Mouse (Mus musculus) forebrain, embryonic 12.5 days (tissue): ENCODE measurements around the gene Tchp. TPM values are rescaled to one million over a fixed set of nuclear protein-coding genes. Genes with fewer than 3 reads are reported as not detected.

Source experiments
- ATAC-seq: fragments of 200-750 bp; cut with Nextera tagmentation; 2 replicates; pipeline ENCODE4 v1.8.0; 2017; ENCODE audit warnings: moderate TSS enrichment; ENCODE audit not compliant: low FRiP score
- H3K27ac ChIP-seq: fragments of 300-500 bp; sonication (generic); 2 replicates; pipeline ENCODE4 v1.5.1; 2016; ENCODE audit warnings: mild to moderate bottlenecking
- H3K27me3 ChIP-seq: fragments of 300-500 bp; sonication (generic); 2 replicates; pipeline ENCODE4 v1.6.1; 2016; ENCODE audit warnings: mild to moderate bottlenecking
- H3K36me3 ChIP-seq: fragments of 300-500 bp; sonication (generic); replicated peaks from 2 replicates; pipeline ENCODE4 v1.6.1; 2016; ENCODE audit warnings: mild to moderate bottlenecking
- H3K4me1 ChIP-seq: fragments of 300-500 bp; sonication (generic); 2 replicates; pipeline ENCODE4 v1.6.1; 2016
- H3K4me2 ChIP-seq: fragments of 300-500 bp; sonication (generic); 2 replicates; pipeline ENCODE4 v1.6.1; 2016; ENCODE audit warnings: mild to moderate bottlenecking, moderate library complexity
- H3K4me3 ChIP-seq: fragments of 300-500 bp; sonication (generic); replicated peaks from 2 replicates; pipeline ENCODE4 v1.5.1; 2016; ENCODE audit warnings: mild to moderate bottlenecking
- H3K9ac ChIP-seq: fragments of 300-500 bp; sonication (generic); 2 replicates; pipeline ENCODE4 v1.6.1; 2016; ENCODE audit warnings: mild to moderate bottlenecking
- H3K9me3 ChIP-seq: fragments of 300-500 bp; sonication (generic); 2 replicates; pipeline ENCODE4 v1.6.1; 2016
- WGBS: fragments of 180-500 bp; shearing (Covaris S2); methylation state at CpG from one replicate; pipeline ENCODE4 v1.1.7; 2016; 5-methylcytosine and 5-hydroxymethylcytosine counted together
- polyA plus RNA-seq: library from polyadenylated mRNA; unstranded; fragments of >200 nt; fragmentation: Nextera tagmentation; extraction: Ambion mirVana; gene quantifications from 2 replicates; pipeline ENCODE4 v1.2.1, GENCODE M21; 2016

The Tchp gene
- polyA plus RNA-seq, 1 experiment from 2014 or later: 24.6 TPM

- Histone ChIP-seq H3K27me3 (no peaks in the 10 kb centered on the region), H3K9ac (no peak overlapping the region), H3K4me2 (no peak overlapping the region), H3K27ac (no peak overlapping the region), H3K4me3 (no peak overlapping the region), H3K4me1 (no peaks in the 10 kb centered on the region), H3K9me3 (no peaks in the 10 kb centered on the region), H3K36me3 (peaks cover 73% of the 10 kb centered on the region)
- 94% methylated on average over 5 of the region's 5 CpGs for WGBS
- ATAC-seq: no peak
Observed at GRCm38 (mm10) chr5:114745581-114745980, 38.0 kb downstream of the Tchp start.

DNA sequence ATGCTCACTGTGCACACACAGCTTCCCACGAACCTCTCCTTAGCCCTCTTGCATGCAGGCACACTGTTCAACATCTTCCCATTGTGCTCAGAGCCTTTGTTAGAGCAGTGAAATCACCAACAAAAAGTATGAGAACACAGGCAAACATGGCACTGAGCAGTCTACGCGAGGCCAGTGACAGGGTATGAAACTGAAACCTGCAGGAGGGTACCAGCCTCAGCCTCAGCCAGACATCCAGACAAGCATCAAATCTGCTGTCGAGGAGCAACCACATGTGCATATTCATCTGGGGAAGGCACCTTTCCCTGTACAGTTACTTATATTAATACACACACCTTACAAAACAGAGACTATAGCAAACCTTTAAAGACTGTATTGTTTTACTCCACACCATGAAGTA lies 39.3 kb downstream of the Tchp start:
- Histone ChIP-seq H3K9me3 (no peaks in the 10 kb centered on the region), H3K27me3 (no peaks in the 10 kb centered on the region), H3K4me1 (no peaks in the 10 kb centered on the region), H3K4me2 (no peak overlapping the region), H3K9ac (no peak overlapping the region), H3K27ac (no peak overlapping the region), H3K4me3 (no peak overlapping the region), H3K36me3 (peaks cover 79% of the 10 kb centered on the region)
- WGBS: 87% methylated on average over 4 of the region's 4 CpGs
- no peak for ATAC-seq

- WGBS: 96% methylated on average over 5 of the region's 5 CpGs
- H3K27me3 ChIP-seq: no peaks in the 10 kb centered on the region
- H3K9ac ChIP-seq: no peak overlapping the region
- no peaks in the 10 kb centered on the region for H3K9me3 ChIP-seq
- no peaks in the 10 kb centered on the region for H3K4me1 ChIP-seq
- H3K36me3 ChIP-seq: peaks cover 79% of the 10 kb centered on the region
- no peak overlapping the region for H3K27ac ChIP-seq
- no peak overlapping the region for H3K4me2 ChIP-seq
- no peak for ATAC-seq
- no peak overlapping the region for H3K4me3 ChIP-seq
Observed at GRCm38 (mm10) chr5:114747521-114747920, 40.0 kb downstream of the Tchp start.

- H3K9me3 ChIP-seq: no peaks in the 10 kb centered on the region
- H3K4me3 ChIP-seq: no peak overlapping the region
- H3K27me3 ChIP-seq: no peaks in the 10 kb centered on the region
- H3K36me3 ChIP-seq: peaks cover 76% of the 10 kb centered on the region
- no peaks in the 10 kb centered on the region for H3K4me1 ChIP-seq
- 86% methylated on average over 10 of the region's 10 CpGs for WGBS
- no peak overlapping the region for H3K27ac ChIP-seq
- no peak for ATAC-seq
- no peak overlapping the region for H3K4me2 ChIP-seq
- H3K9ac ChIP-seq: no peak overlapping the region
Observed at GRCm38 (mm10) chr5:114750325-114750724, 42.8 kb downstream of the Tchp start.

- peaks cover 77% of the 10 kb centered on the region for H3K36me3 ChIP-seq
- no peak for ATAC-seq
- no peak overlapping the region for H3K27ac ChIP-seq
- H3K4me1 ChIP-seq: no peaks in the 10 kb centered on the region
- no peaks in the 10 kb centered on the region for H3K9me3 ChIP-seq
- WGBS: 90% methylated on average over 10 of the region's 10 CpGs
- H3K4me2 ChIP-seq: no peak overlapping the region
- no peaks in the 10 kb centered on the region for H3K27me3 ChIP-seq
- no peak overlapping the region for H3K4me3 ChIP-seq
- H3K9ac ChIP-seq: no peak overlapping the region
Observed at GRCm38 (mm10) chr5:114752397-114752796, 44.8 kb downstream of the Tchp start.

DNA sequence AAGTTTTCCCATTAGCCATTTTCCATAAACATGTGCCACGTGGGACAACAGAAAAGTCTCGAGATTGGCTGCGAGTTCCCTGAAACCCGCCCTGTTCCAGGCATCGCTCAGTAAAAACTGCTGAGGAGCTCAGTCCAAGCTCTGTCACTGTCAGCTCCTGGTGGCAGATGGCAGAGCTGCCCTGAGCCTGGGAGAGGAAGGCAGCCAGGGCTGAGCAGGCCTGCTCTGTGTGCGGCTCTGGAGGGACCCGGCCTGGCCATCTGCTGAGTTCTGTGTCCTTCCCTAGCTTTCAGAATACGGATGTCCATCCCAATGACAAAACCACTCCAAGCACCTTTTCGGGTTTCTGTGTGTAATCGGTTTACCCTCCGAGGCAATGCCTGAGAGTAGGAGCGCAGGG lies 45.8 kb downstream of the Tchp start:
- H3K36me3 ChIP-seq: peaks cover 70% of the 10 kb centered on the region
- no peak for ATAC-seq
- H3K4me3 ChIP-seq: no peak overlapping the region
- H3K9me3 ChIP-seq: no peaks in the 10 kb centered on the region
- H3K4me2 ChIP-seq: no peak overlapping the region
- no peak overlapping the region for H3K27ac ChIP-seq
- no peaks in the 10 kb centered on the region for H3K27me3 ChIP-seq
- no peaks in the 10 kb centered on the region for H3K4me1 ChIP-seq
- WGBS: 94% methylated on average over 12 of the region's 12 CpGs
- H3K9ac ChIP-seq: no peak overlapping the region

GRCm38 (mm10) chr5:114759536-114760090 lies 52.1 kb downstream of the Tchp start:
- 92% methylated on average over 5 of the region's 5 CpGs for WGBS
- H3K27me3 ChIP-seq: no peaks in the 10 kb centered on the region

GRCm38 (mm10) chr5:114761980-114762379 lies 54.4 kb downstream of the Tchp start:
- ATAC-seq: no peak
- Histone ChIP-seq H3K9me3 (no peaks in the 10 kb centered on the region), H3K36me3 (peaks cover 59% of the 10 kb centered on the region), H3K27me3 (no peaks in the 10 kb centered on the region), H3K9ac (no peak overlapping the region), H3K4me3 (no peak overlapping the region), H3K4me1 (no peaks in the 10 kb centered on the region), H3K27ac (no peak overlapping the region), H3K4me2 (no peak overlapping the region)
- WGBS: 92% methylated on average over 8 of the region's 8 CpGs

More at GRCm38 (mm10) chr5:114759536-114760090, 52.1 kb downstream of the Tchp start:
- Histone ChIP-seq H3K9ac (no peak overlapping the region), H3K9me3 (no peaks in the 10 kb centered on the region), H3K27ac (no peak overlapping the region), H3K4me3 (no peak overlapping the region), H3K4me1 (no peaks in the 10 kb centered on the region), H3K36me3 (peaks cover 61% of the 10 kb centered on the region), H3K4me2 (no peak overlapping the region)
- ATAC-seq: no peak

DNA sequence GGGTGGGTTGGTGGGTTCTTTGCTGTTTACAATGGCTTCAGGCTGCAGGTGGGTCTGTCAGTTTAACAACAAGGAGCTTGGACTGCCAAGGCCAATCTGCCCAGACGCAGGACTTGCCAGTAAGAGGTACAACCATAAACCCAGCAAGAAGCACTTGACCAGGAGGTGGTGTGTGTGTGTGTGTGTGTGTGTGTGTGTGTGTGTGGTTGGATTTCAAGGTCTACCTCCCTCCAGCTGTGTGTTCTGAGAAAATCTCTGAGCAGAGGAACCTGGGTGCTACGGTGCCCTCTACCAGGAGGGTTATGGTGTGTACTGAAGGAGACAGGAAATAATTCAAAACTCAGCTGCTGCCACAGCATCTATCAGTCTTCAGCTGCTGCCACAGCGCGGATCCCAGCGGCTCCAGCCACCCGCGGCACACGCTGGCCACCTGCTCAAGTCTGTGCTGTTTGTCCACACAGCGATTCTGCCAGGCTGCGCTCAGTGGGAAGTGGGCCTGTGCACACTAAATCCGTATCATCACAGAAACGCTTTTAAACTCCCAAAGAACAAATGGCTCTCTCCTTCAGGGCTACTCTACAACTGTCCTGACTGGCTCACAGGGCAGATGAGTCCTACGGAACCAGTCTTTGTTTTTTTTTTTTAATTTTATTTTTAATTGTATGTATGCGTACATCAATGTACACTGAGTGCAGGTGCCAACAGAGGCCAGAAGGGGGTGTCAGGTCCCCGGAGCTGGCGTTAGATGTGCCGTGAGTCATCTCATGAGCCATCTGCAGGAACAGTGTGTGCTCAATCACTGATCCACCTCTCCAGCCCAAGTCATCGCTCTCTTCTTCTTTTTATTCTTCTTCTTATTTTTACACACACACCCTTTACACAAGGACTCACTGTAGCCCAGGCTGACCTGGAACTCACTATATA lies 57.5 kb downstream of the Tchp start:
- no peak overlapping the region for H3K9ac ChIP-seq
- no peaks in the 10 kb centered on the region for H3K9me3 ChIP-seq
- 93% methylated on average over 18 of the region's 18 CpGs for WGBS
- H3K4me1 ChIP-seq: no peaks in the 10 kb centered on the region
- H3K36me3 ChIP-seq: peaks cover 55% of the 10 kb centered on the region
- no peaks in the 10 kb centered on the region for H3K27me3 ChIP-seq
- no peak overlapping the region for H3K4me3 ChIP-seq
- no peak for ATAC-seq
- H3K27ac ChIP-seq: no peak overlapping the region
- H3K4me2 ChIP-seq: no peak overlapping the region

DNA sequence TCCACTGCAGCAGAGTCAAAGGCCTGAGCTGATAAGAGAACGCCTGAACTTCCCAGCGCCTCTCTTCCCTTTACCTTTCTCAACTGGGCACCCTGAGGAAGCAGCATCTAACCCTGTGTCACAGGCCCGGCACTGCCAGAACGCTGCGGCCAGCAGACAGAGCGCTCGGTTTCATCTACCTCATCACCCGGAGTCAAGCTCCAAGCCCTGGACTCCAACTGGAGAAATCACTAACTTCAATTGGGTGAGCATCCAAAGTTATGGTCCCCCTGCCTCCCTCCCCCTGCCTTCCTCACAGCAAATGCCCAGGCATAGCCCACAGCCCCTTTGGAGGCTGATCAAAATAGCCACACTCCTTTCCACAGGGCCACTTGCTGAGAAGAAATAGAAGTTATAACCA lies 59.1 kb downstream of the Tchp start:
- 97% methylated on average over 8 of the region's 8 CpGs for WGBS

GRCm38 (mm10) chr5:114767185-114767584 lies 59.6 kb downstream of the Tchp start:
- WGBS: 93% methylated on average over 7 of the region's 7 CpGs

More for the DNA sequence above, 59.1 kb downstream of the Tchp start:
- peaks cover 3% of the 10 kb centered on the region for H3K4me1 ChIP-seq
- H3K9ac ChIP-seq: no peak overlapping the region
- no peak overlapping the region for H3K27ac ChIP-seq
- ATAC-seq: no peak
- H3K4me3 ChIP-seq: no peak overlapping the region
- H3K4me2 ChIP-seq: no peak overlapping the region
- peaks cover 39% of the 10 kb centered on the region for H3K36me3 ChIP-seq
- H3K9me3 ChIP-seq: no peaks in the 10 kb centered on the region
- H3K27me3 ChIP-seq: no peaks in the 10 kb centered on the region

GRCm38 (mm10) chr5:114769786-114770185 lies 62.2 kb downstream of the Tchp start:
- no peak for ATAC-seq
- Histone ChIP-seq H3K9me3 (no peaks in the 10 kb centered on the region), H3K27me3 (no peaks in the 10 kb centered on the region), H3K4me1 (peaks cover 18% of the 10 kb centered on the region), H3K9ac (no peak overlapping the region), H3K27ac (no peak overlapping the region), H3K4me3 (no peak overlapping the region), H3K4me2 (no peak overlapping the region), H3K36me3 (peaks cover 9% of the 10 kb centered on the region)
- 92% methylated on average over 8 of the region's 8 CpGs for WGBS

More at GRCm38 (mm10) chr5:114767185-114767584, 59.6 kb downstream of the Tchp start:
- Histone ChIP-seq H3K36me3 (peaks cover 35% of the 10 kb centered on the region), H3K9ac (no peak overlapping the region), H3K27ac (no peak overlapping the region), H3K4me3 (no peak overlapping the region), H3K9me3 (no peaks in the 10 kb centered on the region), H3K4me2 (no peak overlapping the region), H3K4me1 (peaks cover 8% of the 10 kb centered on the region), H3K27me3 (no peaks in the 10 kb centered on the region)
- no peak for ATAC-seq
